Mouse (Mus musculus) small intestine, adult 2 months (tissue): ENCODE measurements around the gene Ccl27a.
"Not testable (repeated sequence)": the region's sequence is repeated elsewhere in the genome, so short reads cannot be mapped to it uniquely, and the experiment has no call there.

Source experiments
- CTCF ChIP-seq: fragments of 200-500 bp; IDR thresholded peaks from 2 replicates; pipeline ENCODE4 v1.5.1; 2012; ENCODE audit warnings: low read depth, mild to moderate bottlenecking, control low read depth, inconsistent platforms, low read length, moderate library complexity, mixed read lengths; ENCODE audit not compliant: insufficient replicate concordance, insufficient read length; ENCODE audit errors: extremely low read depth
- POLR2A ChIP-seq: fragments of 200-500 bp; IDR thresholded peaks from 2 replicates; pipeline ENCODE4 v1.6.1; 2012; ENCODE audit warnings: low read depth, mild to moderate bottlenecking, control low read depth, inconsistent platforms, low read length, moderate library complexity

DNA sequence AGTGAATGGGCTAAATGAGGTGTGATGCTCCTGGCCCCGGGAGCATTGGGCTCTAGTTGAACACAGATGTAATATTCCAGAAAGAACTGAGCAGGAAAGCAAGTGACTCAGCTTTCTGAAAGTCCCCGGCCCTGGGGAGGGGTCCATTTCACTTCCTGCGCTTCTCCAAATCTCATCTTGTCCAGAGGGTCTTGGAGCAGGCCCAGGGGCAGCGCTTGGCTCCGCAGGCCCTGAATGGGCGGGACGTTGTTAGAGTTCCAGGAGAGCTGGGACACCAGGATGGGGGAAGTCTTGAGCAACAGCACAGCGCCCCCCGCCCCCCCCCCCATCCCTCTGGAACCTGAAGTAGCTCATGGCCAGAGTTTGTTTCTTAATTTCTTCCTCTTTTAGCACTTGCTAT, 7.2 kb upstream of the Ccl27a start:
- not testable (repeated sequence) for TF ChIP-seq POLR2A, CTCF
